Mouse (Mus musculus) E14TG2a.4 (cell line): Measurements from ENCODE around the gene Trip6.

Experiments used
- H3K27me3 ChIP-seq: 2 replicates; pipeline ENCODE4 v1.6.1; 2014; ENCODE audit warnings: low read length, control low read depth; ENCODE audit not compliant: insufficient read depth
- H3K36me3 ChIP-seq: 2 replicates; pipeline ENCODE4 v1.6.1; 2014; ENCODE audit warnings: low read length, control low read depth; ENCODE audit not compliant: insufficient read depth
- H3K4me1 ChIP-seq: replicated peaks from 2 replicates; pipeline ENCODE4 v1.6.1; 2014; ENCODE audit warnings: low read depth, low read length, control low read depth
- H3K4me3 ChIP-seq: replicated peaks from 2 replicates; pipeline ENCODE4 v1.5.1; 2014; ENCODE audit warnings: mild to moderate bottlenecking, low read length
- H3K9me3 ChIP-seq: 2 replicates; pipeline ENCODE4 v1.6.1; 2014; ENCODE audit warnings: low read length, control low read depth
- CTCF ChIP-seq: conservative IDR thresholded peaks from 2 replicates; pipeline ENCODE4 v1.5.1; 2014; ENCODE audit warnings: low read length
- NANOG ChIP-seq: IDR thresholded peaks from 2 replicates; pipeline ENCODE4 v1.6.1; 2014; ENCODE audit warnings: borderline replicate concordance, low read length, mixed read lengths
- POU5F1 ChIP-seq: IDR thresholded peaks from 2 replicates; pipeline ENCODE4 v1.6.1; 2014; ENCODE audit warnings: low read length, borderline replicate concordance

Gene Trip6

DNA sequence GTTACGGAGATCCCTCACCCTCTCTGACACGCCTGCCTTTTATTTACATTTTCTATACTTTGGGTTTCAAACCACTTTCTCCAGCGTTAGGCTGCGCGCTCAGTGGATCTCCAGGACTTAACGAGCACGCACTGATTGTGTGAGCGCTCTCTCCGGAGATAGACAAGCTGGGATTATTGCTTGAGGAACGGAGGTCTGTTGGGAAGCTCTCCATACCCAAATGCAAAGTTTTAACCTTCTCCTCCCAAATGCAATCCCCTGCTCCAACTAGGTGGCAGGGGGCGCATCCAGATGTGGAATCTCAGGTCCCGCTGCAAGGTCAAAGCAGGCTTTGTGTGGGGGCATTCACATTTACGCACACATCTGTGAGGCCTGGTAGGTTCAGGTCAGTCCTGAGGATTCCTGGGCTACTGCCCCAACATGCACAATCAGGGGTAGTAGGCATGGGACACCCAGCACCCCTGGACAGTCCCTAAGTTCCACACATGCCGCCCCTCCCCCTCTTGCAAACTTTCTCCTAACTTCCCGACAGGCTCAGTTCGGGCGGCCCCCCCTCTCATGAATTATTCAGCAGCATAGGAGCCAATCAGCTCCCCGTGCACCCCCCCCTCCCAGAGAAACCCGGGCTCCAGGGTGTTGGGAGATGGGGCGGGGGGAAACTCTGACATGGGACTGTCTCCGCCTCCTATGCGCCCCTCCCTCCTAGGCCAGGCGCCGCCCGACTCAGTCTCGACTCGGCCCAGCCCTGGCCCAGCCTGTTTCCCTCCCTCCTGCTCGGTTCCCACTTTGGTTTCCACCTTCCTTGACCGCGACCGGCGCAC lies 35.4 kb upstream of the Trip6 start, which contains the start of gene Ephb4:
TSS of gene Ephb4 (plus strand) at position 726 of the 821 bp plus-strand sequence.
- H3K4me3 ChIP-seq = peak within 1 kb of the TSS; percentile 91
- peaks cover 13% of the 10 kb centered on the region for H3K36me3 ChIP-seq
- TF ChIP-seq POU5F1 (peak; percentile 47; the same call in 1 of the 2 replicates), CTCF (peak; percentile 19; the same call in 1 of the 2 replicates), NANOG (peak; percentile 10; the same call in 1 of the 2 replicates)
- no peaks in the 10 kb centered on the region for H3K27me3 ChIP-seq
- H3K9me3 ChIP-seq = no peaks in the 10 kb centered on the region
- H3K4me1 ChIP-seq = peaks cover 78% of the 10 kb centered on the region

DNA sequence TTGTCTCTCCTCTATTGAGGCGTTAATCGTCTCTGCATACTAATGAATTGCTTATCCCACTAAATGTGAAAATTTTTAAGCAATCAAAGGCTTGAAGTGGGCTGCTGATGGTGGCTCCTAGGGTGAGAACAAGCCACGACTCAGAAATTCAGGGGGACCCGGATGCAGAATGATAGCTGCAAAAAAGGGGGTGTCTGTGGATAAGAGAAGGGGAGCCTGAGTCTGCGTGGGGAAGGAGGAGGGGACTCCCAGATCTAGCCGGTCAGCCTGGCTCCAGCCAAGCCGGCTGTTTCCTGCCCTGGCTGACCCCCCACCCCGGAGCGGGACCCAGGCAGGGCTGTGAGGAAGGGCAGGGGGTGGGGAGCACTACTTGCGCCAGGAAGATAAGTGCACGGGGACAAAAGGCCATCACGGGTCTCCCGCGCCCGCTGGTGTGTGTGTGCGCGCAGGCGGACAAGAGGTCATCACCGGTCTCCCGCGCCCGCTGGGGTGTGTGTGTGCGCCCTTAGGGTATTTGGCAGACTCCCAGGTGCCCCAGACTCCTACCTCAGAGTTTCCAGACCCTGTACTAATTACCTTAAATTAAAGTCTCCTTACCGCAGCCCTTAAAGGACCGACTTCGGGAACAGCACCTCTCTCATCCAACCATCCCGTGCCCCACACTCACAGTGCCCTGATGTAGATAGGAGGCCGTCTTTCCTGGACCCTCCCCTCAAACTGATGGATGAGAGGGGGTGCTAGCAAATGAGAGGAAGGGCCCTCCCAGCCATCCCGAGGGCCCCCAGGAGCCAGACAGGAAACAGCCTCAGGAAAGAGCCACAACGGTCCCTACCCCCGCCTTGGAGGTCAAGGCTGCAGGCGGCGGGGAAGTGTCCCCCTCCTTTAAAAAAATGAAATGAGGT lies 34.5 kb upstream of the Trip6 start:
- no peaks in the 10 kb centered on the region for H3K27me3 ChIP-seq
- H3K4me1 ChIP-seq = peaks cover 72% of the 10 kb centered on the region
- TF ChIP-seq POU5F1 (no peak), CTCF (no peak), NANOG (no peak)
- peak overlapping the region; percentile 91 for H3K4me3 ChIP-seq
- peaks cover 4% of the 10 kb centered on the region for H3K36me3 ChIP-seq
- H3K9me3 ChIP-seq = no peaks in the 10 kb centered on the region

DNA sequence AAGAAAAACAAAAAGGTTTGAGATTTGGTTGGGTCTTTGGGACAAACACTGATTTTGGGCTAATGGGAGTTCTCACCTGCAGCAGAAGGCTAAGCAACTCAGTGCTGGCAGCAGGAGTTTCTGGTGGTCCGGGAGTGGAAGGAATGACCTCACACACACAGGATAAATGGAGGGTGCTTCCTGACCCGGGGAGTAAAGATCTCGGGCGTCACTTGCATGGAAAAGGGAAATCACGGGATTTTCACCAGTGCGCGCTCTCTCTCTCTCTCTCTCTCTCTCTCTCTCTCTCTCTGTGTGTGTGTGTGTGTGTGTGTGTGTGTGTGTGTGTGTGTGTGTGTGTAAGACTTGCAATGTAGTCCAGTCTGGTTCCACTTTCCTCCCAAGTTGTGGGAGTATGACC lies 33.7 kb upstream of the Trip6 start:
- Histone ChIP-seq H3K36me3 (no peaks in the 10 kb centered on the region), H3K9me3 (no peaks in the 10 kb centered on the region), H3K4me3 (peak overlapping the region; percentile 91), H3K27me3 (no peaks in the 10 kb centered on the region), H3K4me1 (peaks cover 68% of the 10 kb centered on the region)
- TF ChIP-seq CTCF (no peak), POU5F1 (no peak), NANOG (no peak)

DNA sequence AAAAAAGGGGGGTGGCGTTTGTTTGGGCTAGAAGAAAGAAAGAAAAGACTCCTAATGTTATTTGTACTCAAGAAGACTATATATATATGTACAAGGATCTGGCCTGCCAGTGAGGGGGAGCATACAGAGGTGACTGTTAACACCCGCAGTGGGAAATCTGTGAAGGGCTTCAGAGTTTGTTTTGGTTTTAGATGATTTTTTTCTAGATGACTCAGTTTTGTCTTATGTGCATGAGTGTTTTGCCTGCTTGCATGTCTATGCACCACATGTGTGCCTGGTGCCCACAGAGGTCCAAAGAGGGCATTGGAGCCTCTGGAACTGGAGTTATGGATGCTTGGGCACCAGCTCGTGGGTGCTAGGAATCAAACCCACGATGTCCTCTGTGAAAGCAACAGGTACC lies 32.8 kb upstream of the Trip6 start:
- Histone ChIP-seq H3K27me3 (no peaks in the 10 kb centered on the region), H3K4me1 (peaks cover 59% of the 10 kb centered on the region), H3K9me3 (no peaks in the 10 kb centered on the region), H3K36me3 (no peaks in the 10 kb centered on the region), H3K4me3 (no peak overlapping the region; the same call in 1 of the 2 replicates)
- TF ChIP-seq POU5F1 = no peak
- TF ChIP-seq CTCF = no peak
- TF ChIP-seq NANOG = no peak

DNA sequence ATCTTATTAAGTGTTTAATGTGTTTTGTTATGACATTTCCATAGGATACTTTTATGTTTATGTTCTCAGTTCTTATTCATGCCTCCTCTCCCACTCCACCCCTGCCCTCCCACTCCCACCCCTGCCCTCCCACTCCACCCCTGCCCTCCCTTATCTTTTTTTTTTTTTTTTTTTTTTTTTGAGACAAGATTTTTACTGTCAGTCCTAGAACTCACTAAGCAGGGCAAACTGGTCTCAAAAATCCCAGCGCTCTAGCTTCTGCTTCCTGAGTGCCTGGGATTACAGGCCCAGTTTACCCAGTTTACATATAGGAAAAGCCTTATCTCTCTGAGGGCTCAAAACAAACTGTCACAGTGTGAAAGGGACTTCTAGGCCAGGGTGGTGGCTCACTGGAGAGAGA lies 32.2 kb upstream of the Trip6 start:
- H3K4me1 ChIP-seq = peaks cover 55% of the 10 kb centered on the region
- H3K36me3 ChIP-seq = no peaks in the 10 kb centered on the region
- H3K27me3 ChIP-seq = no peaks in the 10 kb centered on the region
- no peak overlapping the region for H3K4me3 ChIP-seq
- H3K9me3 ChIP-seq = no peaks in the 10 kb centered on the region
- TF ChIP-seq POU5F1 (no peak), NANOG (no peak), CTCF (no peak)

DNA sequence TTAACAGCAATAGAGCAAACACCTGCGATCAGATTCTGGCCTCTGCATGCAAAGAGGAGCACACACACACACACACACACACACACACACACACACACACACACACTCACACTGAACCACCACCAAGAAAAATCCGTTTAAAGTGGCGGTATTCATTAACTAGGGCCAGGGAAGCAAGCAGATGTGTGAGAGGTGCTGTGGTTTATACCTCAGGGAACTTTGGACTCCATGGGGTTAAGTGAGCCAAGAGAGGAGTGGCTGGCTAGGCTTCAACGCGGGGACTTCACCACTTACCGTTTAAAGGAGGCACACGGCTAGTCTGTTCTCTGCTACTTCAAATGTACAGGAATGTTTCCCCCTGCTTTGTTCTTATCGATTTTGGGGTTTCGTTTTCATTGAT lies 31.6 kb upstream of the Trip6 start:
- Histone ChIP-seq H3K27me3 (no peaks in the 10 kb centered on the region), H3K4me1 (peaks cover 55% of the 10 kb centered on the region), H3K9me3 (no peaks in the 10 kb centered on the region), H3K36me3 (no peaks in the 10 kb centered on the region), H3K4me3 (peak overlapping the region; percentile 37)
- TF ChIP-seq POU5F1 (no peak), CTCF (no peak), NANOG (no peak)

DNA sequence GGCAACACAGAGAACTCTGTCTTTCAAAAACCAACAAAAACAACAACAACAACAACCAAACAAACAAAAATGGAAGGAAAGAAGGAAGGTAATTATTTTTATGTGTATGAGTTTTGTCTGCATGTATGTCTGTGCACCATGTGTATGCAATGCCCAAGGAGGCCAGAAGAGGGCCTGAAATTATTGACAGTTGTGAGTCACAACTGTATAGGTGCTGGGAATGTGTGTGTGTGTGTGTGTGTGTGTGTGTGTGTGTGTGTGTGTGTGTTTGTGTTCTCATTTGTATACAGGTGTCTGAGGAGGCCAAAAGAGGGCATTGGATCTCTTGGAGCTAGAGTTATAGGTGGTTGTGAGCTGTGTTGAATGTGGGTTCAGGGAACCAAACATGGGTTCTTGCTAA lies 29.7 kb upstream of the Trip6 start:
- Histone ChIP-seq H3K27me3 (no peaks in the 10 kb centered on the region), H3K4me3 (no peak overlapping the region), H3K4me1 (peaks cover 70% of the 10 kb centered on the region), H3K9me3 (no peaks in the 10 kb centered on the region), H3K36me3 (no peaks in the 10 kb centered on the region)
- peak; percentile 53 for TF ChIP-seq CTCF
- no peak for TF ChIP-seq NANOG

DNA sequence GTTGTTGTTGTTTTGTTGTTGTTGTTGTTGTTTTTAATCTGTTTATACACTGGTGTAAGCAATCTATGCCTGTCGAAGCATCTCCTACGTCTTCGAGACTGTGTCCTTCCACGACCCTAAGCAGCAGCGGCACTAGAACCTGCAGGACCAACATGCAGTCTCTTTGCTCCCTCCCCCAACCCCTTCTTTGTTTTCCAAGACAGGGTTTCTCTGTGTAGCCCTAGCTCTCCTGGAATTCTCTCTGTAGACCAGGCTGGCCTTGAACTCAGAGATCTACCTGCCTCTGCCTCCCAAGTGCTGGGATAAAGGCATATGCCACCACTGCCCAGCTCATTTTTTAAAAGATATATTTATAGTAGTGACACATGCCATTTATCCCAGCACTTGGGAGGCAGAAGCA lies 29.2 kb upstream of the Trip6 start:
- Histone ChIP-seq H3K4me1 (peaks cover 70% of the 10 kb centered on the region), H3K27me3 (no peaks in the 10 kb centered on the region), H3K36me3 (no peaks in the 10 kb centered on the region), H3K4me3 (no peak overlapping the region), H3K9me3 (no peaks in the 10 kb centered on the region)
- TF ChIP-seq NANOG (no peak), CTCF (no peak), POU5F1 (no peak)

DNA sequence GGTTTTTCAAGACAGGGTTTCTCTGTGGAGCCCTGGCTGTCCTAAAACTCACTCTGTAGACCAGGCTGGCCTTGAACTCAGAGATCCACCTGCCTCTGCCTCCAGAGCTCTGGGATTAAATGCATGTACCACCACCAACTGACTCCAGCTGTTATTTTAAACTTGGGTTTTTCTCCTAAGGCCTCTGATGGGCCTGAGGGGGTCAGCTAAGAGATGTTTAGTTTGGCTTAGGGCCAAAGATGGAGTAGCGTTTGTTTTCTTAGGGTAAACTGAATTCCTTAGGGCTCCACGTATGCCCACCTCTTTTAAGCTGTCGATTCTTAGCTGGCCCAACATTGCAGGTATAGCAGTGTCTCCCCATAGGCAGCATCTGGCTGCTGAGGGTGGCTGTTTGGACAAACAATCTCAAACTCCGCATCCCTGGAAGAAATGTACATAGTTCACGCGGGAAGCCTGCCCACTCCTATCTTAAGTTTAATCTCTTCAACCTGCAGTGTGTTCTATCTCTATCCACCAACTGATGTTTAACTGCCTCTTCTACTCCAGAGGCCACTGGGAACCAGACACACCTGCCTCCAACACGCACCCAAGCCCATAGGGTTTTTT lies 28.3 kb upstream of the Trip6 start:
- TF ChIP-seq CTCF (no peak), NANOG (no peak), POU5F1 (no peak)
- H3K4me3 ChIP-seq = no peak overlapping the region
- no peaks in the 10 kb centered on the region for H3K36me3 ChIP-seq

More for the DNA sequence above, 28.3 kb upstream of the Trip6 start:
- H3K27me3 ChIP-seq = no peaks in the 10 kb centered on the region
- H3K4me1 ChIP-seq = peaks cover 66% of the 10 kb centered on the region
- H3K9me3 ChIP-seq = no peaks in the 10 kb centered on the region
